Comparison of ENCODE assay signal across 22 mouse cellular contexts in genomic region chr10:52086681-52087080, GRCm38 (mm10).
"Had no signal": no experiment of that assay in that cellular context is flagged by ENCODE, and none has a peak within 500 bp of the region (broad histone marks: within the 10 kb centered on the region; RNA-seq: fewer than 3 reads in every experiment).

No protein-coding gene starts in this region.

- DNase-seq: liver, postnatal 0 days; lung, adult 2 months; lung, postnatal 14 days; lung, postnatal 36 days; retina, postnatal 1 day; right cerebral cortex, adult 18-20 months; right cerebral cortex, postnatal 25 days; right cerebral cortex, postnatal 4 days; spleen, adult 18-20 months; thymus, adult 18-20 months; thymus, postnatal 14 days; thymus, postnatal 36 days had no signal

- H3K9ac ChIP-seq: liver, postnatal 0 days; lung, embryonic 15.5 days; midbrain, embryonic 13.5 days; neural tube, embryonic 13.5 days; neural tube, embryonic 15.5 days had no signal

- H3K9me3 ChIP-seq: lung, embryonic 15.5 days; megakaryocyte, embryonic 14.5 days; midbrain, embryonic 13.5 days; neural tube, embryonic 13.5 days; neural tube, embryonic 15.5 days had no signal

- H3K27ac ChIP-seq: lung, embryonic 15.5 days; macrophage; midbrain, embryonic 13.5 days; neural tube, embryonic 13.5 days; neural tube, embryonic 15.5 days had no signal

- ATAC-seq: liver, postnatal 0 days; lung, postnatal 0 days; midbrain, embryonic 13.5 days; midbrain, embryonic 16.5 days had no signal

- H3K36me3 ChIP-seq: lung, embryonic 15.5 days; midbrain, embryonic 13.5 days; neural tube, embryonic 13.5 days; neural tube, embryonic 15.5 days had no signal

- H3K4me3 ChIP-seq: lung, embryonic 15.5 days; megakaryocyte, embryonic 14.5 days; midbrain, embryonic 13.5 days; myocyte; neural tube, embryonic 13.5 days; neural tube, embryonic 15.5 days had no signal

- H3K4me1 ChIP-seq: lung, embryonic 15.5 days; megakaryocyte, embryonic 14.5 days; midbrain, embryonic 13.5 days; neural tube, embryonic 13.5 days; neural tube, embryonic 15.5 days had no signal

- H3K4me2 ChIP-seq: lung, embryonic 15.5 days; midbrain, embryonic 11.5 days; midbrain, embryonic 13.5 days; neural tube, embryonic 13.5 days; neural tube, embryonic 15.5 days had no signal

- H3K27me3 ChIP-seq: lung, embryonic 15.5 days; megakaryocyte, embryonic 14.5 days; midbrain, embryonic 13.5 days; neural tube, embryonic 13.5 days; neural tube, embryonic 15.5 days had no signal
